Mouse (Mus musculus) hindbrain, embryonic 15.5 days (tissue): ENCODE results near the gene Gm28372. TPM values are rescaled to one million over a fixed set of nuclear protein-coding genes. Genes with fewer than 3 reads are reported as not detected.
"Not testable (repeated sequence)": the region's sequence is repeated elsewhere in the genome, so short reads cannot be mapped to it uniquely, and the experiment has no call there.

Experiments used
- ATAC-seq: fragments of 200-750 bp; cut with Nextera tagmentation; 2 replicates; pipeline ENCODE4 v1.8.0; 2017; ENCODE audit warnings: low read depth, moderate number of reproducible peaks, moderate TSS enrichment; ENCODE audit not compliant: low FRiP score
- H3K27ac ChIP-seq: fragments of 300-500 bp; sonication (generic); replicated peaks from 2 replicates; pipeline ENCODE4 v1.5.1; 2015; ENCODE audit warnings: mild to moderate bottlenecking, inconsistent platforms
- H3K27me3 ChIP-seq: fragments of 300-500 bp; sonication (generic); 2 replicates; pipeline ENCODE4 v1.6.1; 2015; ENCODE audit warnings: control low read depth, inconsistent platforms
- H3K36me3 ChIP-seq: fragments of 300-500 bp; sonication (generic); 2 replicates; pipeline ENCODE4 v1.6.1; 2015; ENCODE audit warnings: control low read depth, inconsistent platforms
- H3K4me1 ChIP-seq: fragments of 300-500 bp; sonication (generic); replicated peaks from 2 replicates; pipeline ENCODE4 v1.6.1; 2015; ENCODE audit warnings: control low read depth, inconsistent platforms
- H3K4me2 ChIP-seq: fragments of 300-500 bp; sonication (generic); 2 replicates; pipeline ENCODE4 v1.6.1; 2015; ENCODE audit warnings: moderate library complexity, mild to moderate bottlenecking, inconsistent platforms
- H3K4me3 ChIP-seq: fragments of 300-500 bp; sonication (generic); 2 replicates; pipeline ENCODE4 v1.5.1; 2015; ENCODE audit warnings: mild to moderate bottlenecking, inconsistent platforms
- H3K9ac ChIP-seq: fragments of 300-500 bp; sonication (generic); 2 replicates; pipeline ENCODE4 v1.6.1; 2015; ENCODE audit warnings: inconsistent platforms
- H3K9me3 ChIP-seq: fragments of 300-500 bp; sonication (generic); 2 replicates; pipeline ENCODE4 v1.6.1; 2016; ENCODE audit warnings: control low read depth, inconsistent platforms
- WGBS: fragments of 180-500 bp; shearing (Covaris S2); methylation state at CpG from one replicate; pipeline ENCODE4 v1.1.7; 2015; 5-methylcytosine and 5-hydroxymethylcytosine counted together
- polyA plus RNA-seq: library from polyadenylated mRNA; unstranded; fragments of >200 nt; fragmentation: Nextera tagmentation; extraction: Ambion mirVana; gene quantifications from 2 replicates; pipeline ENCODE4 v1.2.1, GENCODE M21; 2015

Gm28372 gene
- 0.12 and 0.26 TPM in 2 replicates for polyA plus RNA-seq

DNA sequence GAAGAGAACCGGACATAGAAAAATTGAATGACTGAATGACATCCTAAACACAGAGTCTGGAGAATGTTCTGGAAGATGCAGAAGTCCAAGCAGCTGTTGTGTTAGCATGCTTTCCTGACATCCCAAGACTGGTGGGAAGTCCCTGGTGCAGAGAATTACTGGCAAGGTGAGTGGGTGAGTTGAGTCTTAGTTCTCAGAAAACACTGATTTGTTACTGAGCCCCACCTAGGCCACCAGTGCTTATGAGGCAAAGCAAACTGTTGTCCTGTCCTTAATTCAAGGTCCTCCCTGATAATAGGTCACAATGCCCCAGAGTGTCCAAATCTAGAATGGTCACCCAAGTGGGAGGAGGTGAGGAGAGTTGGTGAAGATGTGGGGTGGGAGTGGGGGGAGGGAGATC lies at the start of gene Gm28372, which contains the start of gene 1700020A23Rik:
Gm28372 (plus strand) TSS at position 301 of the 400 bp plus-strand sequence.
1700020A23Rik (plus strand) TSS at position 321 of the 400 bp plus-strand sequence.
- H3K27ac ChIP-seq, result no peak within 1 kb of the TSS
- ATAC-seq, result no peak
- no peaks in the 10 kb centered on the region for H3K9me3 ChIP-seq
- WGBS, result 92% methylated on average over 1 of the region's 1 CpGs
- 0 out of 2 replicates have a peak, but pooled peaks cover 4% of the 10 kb centered on the region for H3K4me1 ChIP-seq
- no peaks in the 10 kb centered on the region for H3K27me3 ChIP-seq
- no peaks in the 10 kb centered on the region for H3K36me3 ChIP-seq
- H3K4me3 ChIP-seq, result no peak within 1 kb of the TSS
- H3K4me2 ChIP-seq, result no peak within 1 kb of the TSS
- H3K9ac ChIP-seq, result no peak within 1 kb of the TSS

DNA sequence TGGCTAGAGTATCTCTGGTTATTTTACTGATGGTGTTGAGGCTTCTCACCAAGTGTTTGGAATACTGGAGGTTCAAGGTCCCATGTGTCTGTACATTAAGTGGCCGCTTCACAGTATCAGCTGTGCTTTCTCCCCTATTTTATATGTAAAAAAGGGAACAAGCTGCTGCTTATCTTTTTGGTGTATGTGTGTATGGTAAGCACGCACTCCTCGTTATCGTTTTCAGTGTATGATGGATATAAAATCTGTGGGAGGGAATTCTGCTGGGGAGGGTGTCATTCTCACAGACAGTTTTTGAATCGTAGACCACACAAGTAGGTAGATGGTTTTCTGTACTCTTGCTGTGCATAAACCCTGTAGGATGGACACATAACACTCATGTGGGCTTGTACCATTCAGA lies 47.5 kb upstream of the Gm28372 start:
- Histone ChIP-seq H3K9me3 (no peaks in the 10 kb centered on the region), H3K4me1 (peaks cover 6% of the 10 kb centered on the region), H3K9ac (no peak overlapping the region), H3K4me3 (no peak overlapping the region), H3K36me3 (no peaks in the 10 kb centered on the region), H3K4me2 (no peak overlapping the region), H3K27me3 (peaks cover 35% of the 10 kb centered on the region), H3K27ac (no peak overlapping the region)
- 88% methylated on average over 5 of the region's 5 CpGs for WGBS
- no peak for ATAC-seq

DNA sequence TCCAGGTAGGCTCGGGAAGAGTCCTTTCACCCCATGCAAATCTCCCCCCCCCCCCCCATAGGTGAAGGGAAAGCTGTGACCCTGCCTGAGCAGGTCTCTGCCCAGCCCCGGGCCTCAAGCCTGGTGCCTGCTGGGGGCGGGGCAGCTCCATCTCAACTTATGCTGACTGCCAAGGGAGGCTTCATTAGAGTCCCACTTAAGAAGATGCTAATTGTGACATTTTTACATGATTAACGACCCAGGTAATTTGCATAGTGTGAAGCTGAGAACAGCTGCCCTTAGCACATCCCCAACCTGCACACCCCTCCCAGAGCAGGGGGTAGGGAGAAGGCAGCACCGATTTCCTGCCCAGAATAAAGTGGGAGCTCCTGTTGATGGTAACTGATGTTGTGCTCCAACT lies 46.2 kb upstream of the Gm28372 start:
- peaks cover 8% of the 10 kb centered on the region for H3K4me1 ChIP-seq
- H3K9ac ChIP-seq, result no peak overlapping the region
- no peak overlapping the region for H3K4me3 ChIP-seq
- 0 out of 2 replicates have a peak, but pooled peaks have one; percentile 30 for ATAC-seq
- H3K27ac ChIP-seq, result no peak overlapping the region
- no peak overlapping the region for H3K4me2 ChIP-seq
- WGBS, result 16% methylated on average over 5 of the region's 5 CpGs
- peaks cover 48% of the 10 kb centered on the region for H3K27me3 ChIP-seq
- no peaks in the 10 kb centered on the region for H3K9me3 ChIP-seq
- no peaks in the 10 kb centered on the region for H3K36me3 ChIP-seq

- H3K27ac ChIP-seq, result no peak overlapping the region
- H3K4me3 ChIP-seq, result no peak overlapping the region
- H3K4me1 ChIP-seq, result peaks cover 8% of the 10 kb centered on the region
- no peak overlapping the region for H3K9ac ChIP-seq
- H3K4me2 ChIP-seq, result no peak overlapping the region
- H3K27me3 ChIP-seq, result peaks cover 50% of the 10 kb centered on the region
- WGBS, result 5% methylated on average over 14 of the region's 14 CpGs
- ATAC-seq, result peak; percentile 43; the same call in 1 of the 2 replicates
- H3K36me3 ChIP-seq, result no peaks in the 10 kb centered on the region
- H3K9me3 ChIP-seq, result no peaks in the 10 kb centered on the region
Observed at GRCm38 (mm10) chr2:130362511-130363026, 42.5 kb upstream of the Gm28372 start.

DNA sequence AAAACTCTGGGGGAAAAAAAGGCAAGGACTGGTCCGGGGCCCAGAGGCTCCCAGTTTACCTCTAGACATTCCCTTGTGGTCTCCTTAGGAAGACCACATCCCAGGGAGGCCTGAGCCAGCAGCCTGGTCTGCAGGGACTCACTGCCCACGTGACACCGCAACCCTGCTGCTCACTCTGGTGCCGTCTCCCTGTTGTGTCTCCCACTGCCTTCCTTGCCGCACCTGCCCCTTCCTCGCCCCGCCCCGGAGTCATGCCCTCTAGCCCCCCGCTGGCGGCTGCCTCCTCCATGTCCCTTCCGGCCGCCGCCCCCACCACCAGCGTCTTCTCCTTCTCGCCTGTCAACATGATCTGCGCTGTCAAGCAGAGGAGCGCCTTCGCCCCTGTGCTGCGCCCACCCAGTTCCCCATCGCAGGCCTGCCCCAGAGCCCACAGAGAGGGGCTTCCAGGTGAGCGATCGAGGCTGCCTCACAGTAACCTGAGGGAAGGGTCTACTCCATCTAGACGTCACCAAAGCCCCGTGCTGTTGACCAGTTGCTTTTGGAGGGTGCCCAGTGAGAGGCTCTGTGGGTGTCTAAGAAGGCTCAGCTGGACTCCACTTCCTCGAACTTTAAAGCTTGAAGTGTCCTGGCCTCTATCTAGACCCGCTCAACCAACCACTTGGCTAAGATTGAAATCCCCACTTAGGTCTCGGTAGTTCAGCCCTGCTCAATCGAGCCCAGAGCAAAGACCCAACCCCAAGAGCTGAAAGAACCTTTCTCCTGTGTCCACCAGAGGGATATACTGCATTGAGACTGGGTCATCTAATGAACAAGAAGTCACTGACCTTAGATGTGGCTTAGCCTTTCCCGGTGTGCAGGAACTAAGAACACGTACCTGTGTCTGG lies 39.6 kb upstream of the Gm28372 start:
- H3K9ac ChIP-seq, result peak overlapping the region; percentile 31
- no peaks in the 10 kb centered on the region for H3K36me3 ChIP-seq
- peak; percentile 61; the same call in 1 of the 2 replicates for ATAC-seq
- peak overlapping the region; percentile 30 for H3K4me3 ChIP-seq
- H3K27me3 ChIP-seq, result peaks cover 36% of the 10 kb centered on the region
- WGBS, result 11% methylated on average over 30 of the region's 30 CpGs
- peak overlapping the region; percentile 57 for H3K4me2 ChIP-seq
- H3K9me3 ChIP-seq, result no peaks in the 10 kb centered on the region
- H3K4me1 ChIP-seq, result peaks cover 8% of the 10 kb centered on the region
- H3K27ac ChIP-seq, result no peak overlapping the region

- no peaks in the 10 kb centered on the region for H3K9me3 ChIP-seq
- H3K27me3 ChIP-seq, result peaks cover 17% of the 10 kb centered on the region
- no peaks in the 10 kb centered on the region for H3K36me3 ChIP-seq
- WGBS, result 65% methylated on average over 4 of the region's 4 CpGs
- H3K4me3 ChIP-seq, result no peak overlapping the region
- H3K27ac ChIP-seq, result no peak overlapping the region
- ATAC-seq, result no peak
- no peak overlapping the region for H3K9ac ChIP-seq
- H3K4me2 ChIP-seq, result no peak overlapping the region
- H3K4me1 ChIP-seq, result peaks cover 3% of the 10 kb centered on the region
Observed at GRCm38 (mm10) chr2:130367386-130367785, 37.7 kb upstream of the Gm28372 start.

DNA sequence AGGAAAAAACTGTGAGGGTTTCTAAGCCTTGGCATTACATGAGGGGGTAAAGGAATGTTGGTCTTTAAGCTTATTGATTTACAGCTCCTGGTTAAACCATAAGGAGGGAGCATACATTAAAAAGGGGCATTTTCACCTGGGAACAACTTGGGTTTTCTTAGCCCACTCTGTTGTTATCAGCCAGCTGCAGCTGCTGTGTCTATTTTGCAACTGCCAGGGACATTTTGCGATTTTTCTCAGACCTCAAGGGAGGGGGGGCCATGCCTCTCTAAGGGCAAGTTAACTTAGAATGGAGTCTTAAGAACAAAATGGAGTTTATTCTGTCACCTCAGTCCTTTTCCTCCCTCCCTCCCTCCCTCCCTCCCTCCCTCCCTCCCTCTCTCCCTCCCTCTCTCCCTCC lies 32.0 kb upstream of the Gm28372 start:
- ATAC-seq, H3K36me3 ChIP-seq, H3K4me2 ChIP-seq, H3K4me3 ChIP-seq, H3K27me3 ChIP-seq, H3K9ac ChIP-seq, H3K27ac ChIP-seq, H3K4me1 ChIP-seq, H3K9me3 ChIP-seq: not testable (repeated sequence)
- 44% methylated on average over 1 of the region's 1 CpGs for WGBS

DNA sequence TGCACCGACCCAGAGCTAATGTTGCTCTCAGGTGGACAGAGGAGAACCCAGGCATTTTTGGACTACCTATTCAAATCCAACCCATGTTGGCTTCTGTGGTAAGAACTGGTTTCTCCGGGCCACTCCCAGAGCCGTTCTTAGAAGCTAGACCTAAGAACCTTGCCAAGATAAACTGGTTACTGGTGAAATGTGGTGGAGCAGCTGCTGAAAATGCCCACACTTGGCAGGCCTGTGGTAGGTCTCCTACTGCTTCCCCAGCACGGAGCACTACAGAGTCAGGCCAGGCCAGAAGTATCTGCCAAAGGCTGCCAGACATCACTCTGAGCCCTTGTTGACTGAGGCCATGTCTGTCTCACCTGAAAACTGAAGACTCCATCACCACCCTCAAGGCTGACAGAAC lies 30.1 kb upstream of the Gm28372 start:
- no peaks in the 10 kb centered on the region for H3K4me1 ChIP-seq
- WGBS, result 81% methylated on average over 4 of the region's 4 CpGs
- H3K4me3 ChIP-seq, result no peak overlapping the region
- no peaks in the 10 kb centered on the region for H3K36me3 ChIP-seq
- H3K27ac ChIP-seq, result no peak overlapping the region
- no peak for ATAC-seq
- no peak overlapping the region for H3K9ac ChIP-seq
- H3K4me2 ChIP-seq, result no peak overlapping the region
- H3K27me3 ChIP-seq, result no peaks in the 10 kb centered on the region
- H3K9me3 ChIP-seq, result no peaks in the 10 kb centered on the region

GRCm38 (mm10) chr2:130383205-130383604 lies 21.8 kb upstream of the Gm28372 start:
- ATAC-seq, result no peak
- Histone ChIP-seq H3K4me1 (no peaks in the 10 kb centered on the region), H3K4me3 (no peak overlapping the region), H3K27ac (no peak overlapping the region), H3K36me3 (no peaks in the 10 kb centered on the region), H3K4me2 (no peak overlapping the region), H3K27me3 (no peaks in the 10 kb centered on the region; the same call in 1 of the 2 replicates), H3K9ac (no peak overlapping the region), H3K9me3 (no peaks in the 10 kb centered on the region)
- 47% methylated on average over 3 of the region's 3 CpGs for WGBS

- no peaks in the 10 kb centered on the region for H3K36me3 ChIP-seq
- ATAC-seq, result no peak
- no peak overlapping the region for H3K4me3 ChIP-seq
- no peaks in the 10 kb centered on the region for H3K9me3 ChIP-seq
- no peak overlapping the region for H3K9ac ChIP-seq
- 66% methylated on average over 6 of the region's 6 CpGs for WGBS
- no peak overlapping the region for H3K4me2 ChIP-seq
- no peaks in the 10 kb centered on the region; the same call in 1 of the 2 replicates for H3K27me3 ChIP-seq
- H3K27ac ChIP-seq, result no peak overlapping the region
- no peaks in the 10 kb centered on the region for H3K4me1 ChIP-seq
Observed at GRCm38 (mm10) chr2:130383895-130384294, 21.1 kb upstream of the Gm28372 start.

DNA sequence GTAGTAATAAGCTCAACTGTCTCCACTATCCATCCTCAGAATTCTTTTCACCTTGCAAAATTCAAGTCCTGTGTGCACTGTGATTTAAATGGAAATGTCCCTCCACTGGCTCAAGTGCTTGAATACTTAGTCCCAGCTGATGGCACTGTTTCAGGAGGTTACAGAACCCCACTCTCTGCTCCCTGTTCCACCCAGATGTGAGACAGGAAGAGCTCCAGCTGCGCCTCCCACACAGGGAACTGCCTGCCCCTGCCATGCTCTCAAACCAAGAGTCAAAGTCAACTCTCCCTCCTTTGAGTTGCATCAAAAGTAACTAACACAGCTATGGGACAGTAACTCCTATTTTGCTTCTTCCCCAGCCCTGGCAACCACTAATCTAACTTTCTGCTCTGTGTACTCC lies 18.8 kb upstream of the Gm28372 start:
- no peak overlapping the region for H3K4me2 ChIP-seq
- no peak overlapping the region for H3K4me3 ChIP-seq
- no peak overlapping the region for H3K9ac ChIP-seq
- H3K36me3 ChIP-seq, result no peaks in the 10 kb centered on the region
- no peak overlapping the region for H3K27ac ChIP-seq
- H3K4me1 ChIP-seq, result no peaks in the 10 kb centered on the region
- no peaks in the 10 kb centered on the region; the same call in 1 of the 2 replicates for H3K27me3 ChIP-seq
- H3K9me3 ChIP-seq, result no peaks in the 10 kb centered on the region
- no peak for ATAC-seq
- WGBS, result 85% methylated on average over 1 of the region's 1 CpGs

DNA sequence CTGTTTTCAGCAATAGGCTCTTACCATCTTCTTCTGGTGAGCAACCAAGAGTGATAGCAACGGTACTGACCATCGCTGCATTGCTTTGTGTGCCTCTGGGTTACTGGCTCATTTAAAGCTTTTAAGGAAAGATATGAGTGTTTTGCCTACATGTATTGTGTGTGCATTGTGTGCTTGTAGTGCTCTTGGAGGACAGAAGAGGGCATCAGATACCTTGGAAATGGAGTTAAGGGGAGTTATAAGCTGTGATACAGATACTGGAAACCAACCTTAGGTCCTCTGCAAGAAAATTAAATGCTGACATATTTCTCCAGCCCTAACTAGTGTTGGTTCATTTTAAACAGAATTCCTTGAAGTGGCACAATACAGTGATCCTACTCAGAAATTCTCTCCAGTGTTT lies 16.2 kb upstream of the Gm28372 start:
- no peak for ATAC-seq
- H3K9me3 ChIP-seq, result no peaks in the 10 kb centered on the region
- no peak overlapping the region for H3K9ac ChIP-seq
- no peaks in the 10 kb centered on the region for H3K27me3 ChIP-seq
- H3K4me2 ChIP-seq, result no peak overlapping the region
- no peak overlapping the region for H3K4me3 ChIP-seq
- H3K27ac ChIP-seq, result no peak overlapping the region
- 72% methylated on average over 2 of the region's 2 CpGs for WGBS
- H3K4me1 ChIP-seq, result no peaks in the 10 kb centered on the region
- H3K36me3 ChIP-seq, result no peaks in the 10 kb centered on the region; the same call in 1 of the 2 replicates
